Mouse (Mus musculus) G1E-ER4 (cell line): Measurements from ENCODE around the gene Lhfp. TPM values are rescaled to one million over a fixed set of nuclear protein-coding genes. Genes with fewer than 3 reads are reported as not detected.

Source experiments
- GATA1 ChIP-seq: IDR thresholded peaks from one replicate; pipeline ENCODE4 v1.8.0; 2012; ENCODE audit warnings: low read length, inconsistent platforms
- polyA plus RNA-seq: library from polyadenylated mRNA; stranded (reverse); fragments of >175 nt; gene quantifications from 2 replicates; pipeline ENCODE4 v1.2.3, GENCODE M21; 2012

The Lhfp gene
- polyA plus RNA-seq, 1 experiment, result 0.10 TPM

DNA sequence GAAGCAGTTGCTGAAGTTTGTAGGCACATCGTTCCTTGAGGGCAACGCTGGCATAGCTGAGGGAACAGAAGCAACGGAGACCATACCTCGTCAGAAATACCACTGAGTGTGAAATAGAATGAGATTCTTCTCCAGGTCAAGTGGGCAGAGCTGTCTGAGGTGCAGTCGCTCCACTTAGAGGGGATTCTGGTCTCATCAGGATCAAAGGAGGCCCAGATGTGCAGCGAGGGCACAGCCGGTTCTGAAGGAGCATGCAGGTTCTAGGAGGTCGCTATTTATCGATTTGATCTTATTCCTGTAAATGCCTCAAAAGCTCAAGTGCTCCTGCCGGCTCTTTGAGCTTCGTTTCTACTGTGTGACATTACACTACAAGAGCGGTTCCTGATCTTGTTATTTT lies 61.4 kb downstream of the Lhfp start:
- no peak for TF ChIP-seq GATA1

DNA sequence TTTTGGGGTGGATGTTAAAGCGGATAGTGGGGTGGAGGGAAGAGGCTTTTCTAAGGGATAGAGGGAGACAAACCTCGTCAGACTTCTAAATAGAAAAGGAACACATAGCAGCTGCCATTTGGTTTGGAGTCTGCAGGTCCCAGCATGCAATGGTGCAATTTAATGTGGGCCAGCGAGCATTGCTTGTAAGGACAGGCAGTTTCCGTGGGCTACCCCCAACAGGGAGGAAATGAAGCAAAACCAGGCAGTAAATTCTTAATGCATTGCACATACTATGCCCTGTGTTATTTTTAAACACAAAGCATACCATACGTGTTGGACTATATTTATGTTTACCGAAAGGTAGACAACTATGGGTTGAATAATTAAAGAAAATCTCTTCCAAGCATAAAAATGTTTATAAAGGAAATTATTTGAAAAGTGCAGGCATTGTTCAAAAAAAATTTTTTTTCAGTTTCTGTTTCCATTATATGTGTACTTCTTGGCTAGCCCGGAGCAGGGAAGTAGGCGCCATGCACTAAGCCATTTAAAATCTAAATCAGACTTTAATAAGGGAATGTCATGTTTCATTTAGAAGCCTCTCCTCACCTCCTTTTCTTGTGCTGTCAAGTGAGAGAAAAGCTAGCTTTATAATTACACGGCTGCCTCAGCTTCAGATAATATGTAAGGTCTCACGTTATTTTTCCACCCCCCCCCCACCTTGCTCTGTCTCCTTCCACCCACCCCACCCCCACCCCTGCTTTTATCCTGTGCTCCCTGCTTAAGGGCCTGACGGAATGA lies 67.5 kb downstream of the Lhfp start:
- TF ChIP-seq GATA1, result no peak

DNA sequence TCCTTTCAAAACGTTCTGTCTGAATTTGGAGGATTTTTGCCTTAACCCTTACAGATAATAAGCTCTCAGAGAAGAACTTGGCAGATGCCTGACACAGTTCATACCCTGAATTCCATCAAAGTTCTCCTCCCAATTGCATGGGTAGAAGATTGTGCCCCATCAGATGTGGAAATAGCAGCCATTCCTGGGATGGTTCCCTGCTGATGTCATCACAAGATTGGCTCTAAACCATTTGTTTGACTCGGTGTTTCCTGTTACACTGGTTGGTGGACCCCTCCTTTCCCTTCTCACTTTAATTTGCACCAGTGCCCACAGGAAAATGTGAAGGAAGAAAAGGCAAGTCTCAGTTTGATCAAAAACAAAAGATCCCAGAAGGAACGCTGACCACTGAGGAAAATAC lies 68.6 kb downstream of the Lhfp start:
- TF ChIP-seq GATA1, result no peak

DNA sequence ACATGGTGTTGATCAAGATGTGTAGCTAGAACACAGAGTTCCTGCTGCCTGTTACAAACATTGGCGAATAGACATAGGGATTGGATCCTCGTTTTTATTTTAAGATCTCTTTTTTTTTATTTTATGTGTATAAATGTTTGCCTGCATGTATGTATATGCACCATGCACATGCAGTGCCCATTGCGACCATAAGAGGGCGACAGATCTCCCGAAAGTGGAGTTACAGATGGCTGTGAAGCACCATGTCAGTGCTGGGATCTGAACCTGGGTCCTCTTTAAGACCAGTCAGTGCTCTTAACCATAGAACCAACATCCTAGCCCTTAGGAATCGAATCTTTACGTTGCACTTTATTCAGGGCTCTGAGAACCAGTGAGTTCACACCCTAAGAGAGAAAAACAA lies 70.7 kb downstream of the Lhfp start:
- TF ChIP-seq GATA1, result no peak

DNA sequence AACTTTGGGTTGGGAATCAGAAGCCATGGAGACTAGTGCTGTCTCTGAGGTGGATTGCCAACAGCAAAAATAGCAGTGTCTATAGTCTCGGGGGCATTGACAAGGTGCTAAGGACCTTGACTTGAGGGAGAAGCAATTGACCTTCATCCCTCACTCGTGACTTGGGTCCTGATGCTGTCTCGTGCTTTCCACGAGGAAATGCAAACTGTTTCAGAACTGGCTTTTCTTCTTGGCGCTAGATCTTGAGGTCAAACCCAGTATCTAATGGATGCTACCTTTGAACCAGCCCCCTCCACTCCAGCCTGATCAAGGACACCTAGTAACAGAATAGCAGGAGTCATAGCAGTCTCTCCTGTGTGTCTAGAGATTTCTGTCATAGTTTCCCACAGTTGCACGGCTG lies 78.7 kb downstream of the Lhfp start:
- no peak for TF ChIP-seq GATA1

DNA sequence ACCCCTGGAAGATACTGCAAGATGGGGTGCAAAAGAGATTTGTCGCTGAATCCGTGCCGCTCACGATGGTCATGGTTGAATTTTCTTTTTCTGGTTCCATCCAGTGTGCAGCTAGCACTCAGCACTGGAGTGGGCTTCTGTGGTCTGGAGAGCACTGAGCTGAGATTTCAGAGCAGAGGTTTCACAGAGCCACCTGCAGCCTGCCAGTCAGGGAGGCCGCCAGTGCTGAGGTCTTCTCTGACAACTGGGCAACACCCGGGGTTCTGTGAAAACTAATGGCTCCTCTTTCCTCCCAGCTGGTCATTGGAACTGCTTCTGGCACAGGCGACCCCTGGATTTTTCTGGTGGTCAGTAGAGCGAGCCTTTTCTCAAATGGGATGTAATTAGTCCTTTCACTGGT lies 84.2 kb downstream of the Lhfp start:
- no peak for TF ChIP-seq GATA1

DNA sequence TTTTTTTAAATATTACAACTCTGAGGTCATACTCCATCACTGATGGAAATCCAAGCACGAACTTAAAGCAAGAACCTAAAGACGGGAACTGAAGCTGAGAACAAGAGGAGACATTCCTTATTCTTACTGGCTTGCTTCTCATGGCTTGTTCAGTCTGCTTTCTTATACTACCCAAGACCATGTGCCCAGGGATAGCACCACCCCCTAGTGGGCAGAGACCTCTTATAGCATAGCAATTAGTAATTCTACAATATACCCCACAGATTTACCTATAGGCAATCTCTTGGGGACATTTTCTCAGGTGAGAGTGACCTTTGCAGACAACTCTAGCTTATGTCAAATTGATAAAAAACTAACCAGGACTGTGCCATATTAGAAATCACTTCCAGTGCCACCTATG lies 97.5 kb downstream of the Lhfp start:
- no peak for TF ChIP-seq GATA1

DNA sequence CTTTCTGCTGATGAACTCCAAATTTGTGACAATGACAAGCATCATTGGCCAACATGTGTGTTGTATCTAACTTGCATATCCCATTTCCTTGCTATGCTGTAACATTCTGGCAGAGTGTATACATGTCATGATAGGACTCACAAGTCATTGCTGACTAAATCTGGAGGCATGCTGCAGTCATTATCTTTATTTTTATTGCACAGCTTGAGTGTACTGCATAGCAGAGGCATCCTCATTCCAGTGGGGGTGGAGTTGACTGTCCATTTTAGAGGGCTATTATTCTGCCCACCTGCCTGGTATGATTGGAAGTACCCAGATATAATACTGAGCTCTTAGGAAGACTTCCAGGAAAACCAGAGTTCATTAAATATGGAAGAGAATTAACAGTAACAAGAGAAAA lies 97.9 kb downstream of the Lhfp start:
- no peak for TF ChIP-seq GATA1

DNA sequence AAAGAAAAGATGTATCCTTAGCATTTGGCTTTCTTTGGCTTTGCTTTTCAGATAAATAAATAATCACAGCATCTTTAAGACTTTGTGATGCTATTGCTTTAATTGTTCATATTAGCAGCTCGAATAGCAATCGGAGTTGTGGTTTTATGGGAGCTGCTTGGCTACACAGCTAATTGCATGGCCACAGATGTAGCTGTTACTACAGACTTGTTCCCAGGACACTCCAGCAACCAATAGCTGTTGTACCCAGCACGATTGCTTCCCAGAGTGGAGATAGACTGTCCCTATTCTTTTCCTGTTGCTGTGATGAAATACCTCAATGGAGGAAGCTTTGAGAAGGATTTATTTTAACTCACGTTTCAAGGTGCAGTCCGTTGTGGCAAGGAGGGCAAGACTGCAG lies 98.3 kb downstream of the Lhfp start:
- no peak for TF ChIP-seq GATA1

DNA sequence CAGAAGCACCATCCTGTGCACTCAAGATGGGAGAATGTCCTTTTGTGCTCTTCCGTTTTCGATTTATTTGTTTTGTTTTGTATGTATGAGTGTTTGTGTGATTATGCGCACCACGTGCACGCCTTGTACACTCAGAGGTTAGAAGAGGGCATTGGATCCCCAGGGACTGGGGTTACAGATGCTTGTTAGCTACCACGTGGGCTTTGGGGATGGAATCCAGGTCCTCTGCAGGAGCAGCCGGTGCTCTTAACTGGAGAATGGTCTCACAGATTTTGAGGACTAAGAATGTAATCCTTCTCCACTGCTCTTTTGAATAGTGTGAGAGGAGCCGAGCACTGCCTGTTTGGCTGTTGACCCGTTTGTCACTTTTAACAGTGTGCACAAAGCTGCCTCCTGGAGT lies 101.2 kb downstream of the Lhfp start:
- no peak for TF ChIP-seq GATA1

DNA sequence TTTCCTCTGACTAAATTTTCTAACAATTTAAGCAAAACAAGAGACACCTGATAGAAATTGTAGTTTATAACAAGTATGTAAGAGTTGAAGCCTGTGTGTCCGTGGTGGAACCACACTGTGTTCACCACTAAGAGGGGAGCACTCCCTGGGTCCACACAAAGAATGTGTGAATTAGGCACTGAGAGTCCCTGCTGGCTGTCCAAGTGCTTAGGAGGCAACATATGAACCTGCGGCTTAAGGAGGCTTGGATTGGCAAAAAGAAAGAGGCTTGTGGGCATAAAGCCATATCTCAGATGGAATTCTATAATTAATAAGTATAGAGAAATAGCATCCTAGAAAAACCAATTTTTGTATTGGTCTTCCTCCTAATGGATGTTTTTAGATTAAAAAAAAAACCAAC lies 104.2 kb downstream of the Lhfp start:
- TF ChIP-seq GATA1, result no peak

DNA sequence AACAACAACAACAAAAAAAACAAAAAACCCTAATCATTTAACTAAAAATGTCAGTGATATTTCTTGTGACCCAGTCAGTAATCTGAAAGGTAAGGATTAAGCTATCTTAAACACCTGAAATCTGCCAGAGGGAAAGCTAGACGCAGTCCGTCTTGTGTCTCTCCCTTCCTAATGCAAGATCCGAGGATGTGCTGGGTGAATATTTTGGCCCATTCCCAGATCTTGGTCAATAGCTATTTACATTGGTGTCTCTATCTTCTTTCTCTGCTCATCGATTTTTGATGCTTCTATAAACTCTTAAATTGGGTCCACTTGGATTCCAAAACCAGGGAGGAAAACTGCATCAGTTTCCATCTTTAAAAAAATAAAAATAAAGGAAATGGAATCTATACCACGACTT lies 104.6 kb downstream of the Lhfp start:
- no peak for TF ChIP-seq GATA1

DNA sequence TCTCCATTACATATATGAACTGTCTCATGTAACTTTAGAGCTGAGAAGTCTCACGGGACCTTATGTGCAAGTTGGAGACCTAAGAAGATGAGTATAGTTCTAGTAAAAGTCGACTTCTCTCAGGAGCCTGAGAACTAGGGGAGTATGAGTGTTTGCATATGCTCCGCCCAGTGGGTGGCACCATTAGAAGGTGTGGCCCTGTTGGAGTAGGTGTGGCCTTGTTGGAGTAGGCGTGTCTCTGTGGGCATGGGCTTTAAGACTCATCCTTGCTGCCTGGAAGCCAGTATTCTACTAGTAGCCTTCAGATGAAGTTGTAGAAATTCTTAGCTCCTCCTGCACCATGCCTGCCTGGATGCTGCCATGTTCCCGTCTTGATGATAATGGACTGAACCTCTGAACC lies 105.7 kb downstream of the Lhfp start:
- TF ChIP-seq GATA1, result no peak

DNA sequence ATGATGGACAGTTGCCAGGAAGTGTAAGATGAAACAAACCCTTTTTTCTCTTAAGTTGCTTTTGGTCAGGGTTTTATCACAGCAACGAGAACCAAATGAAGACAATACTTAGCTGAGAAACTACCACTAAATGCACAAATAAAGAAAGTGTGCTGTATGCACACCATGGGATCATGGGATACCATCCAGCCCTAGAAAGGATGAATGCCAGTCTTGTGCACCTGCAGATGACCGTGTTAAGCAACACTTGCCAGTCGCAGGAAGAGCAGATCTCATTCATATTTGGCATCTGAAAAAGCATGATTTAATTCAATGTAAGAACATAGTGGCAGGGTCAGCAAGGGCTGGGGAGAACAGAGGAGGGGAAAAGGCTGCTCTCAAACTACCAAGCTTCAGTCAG lies 107.4 kb downstream of the Lhfp start:
- no peak for TF ChIP-seq GATA1

DNA sequence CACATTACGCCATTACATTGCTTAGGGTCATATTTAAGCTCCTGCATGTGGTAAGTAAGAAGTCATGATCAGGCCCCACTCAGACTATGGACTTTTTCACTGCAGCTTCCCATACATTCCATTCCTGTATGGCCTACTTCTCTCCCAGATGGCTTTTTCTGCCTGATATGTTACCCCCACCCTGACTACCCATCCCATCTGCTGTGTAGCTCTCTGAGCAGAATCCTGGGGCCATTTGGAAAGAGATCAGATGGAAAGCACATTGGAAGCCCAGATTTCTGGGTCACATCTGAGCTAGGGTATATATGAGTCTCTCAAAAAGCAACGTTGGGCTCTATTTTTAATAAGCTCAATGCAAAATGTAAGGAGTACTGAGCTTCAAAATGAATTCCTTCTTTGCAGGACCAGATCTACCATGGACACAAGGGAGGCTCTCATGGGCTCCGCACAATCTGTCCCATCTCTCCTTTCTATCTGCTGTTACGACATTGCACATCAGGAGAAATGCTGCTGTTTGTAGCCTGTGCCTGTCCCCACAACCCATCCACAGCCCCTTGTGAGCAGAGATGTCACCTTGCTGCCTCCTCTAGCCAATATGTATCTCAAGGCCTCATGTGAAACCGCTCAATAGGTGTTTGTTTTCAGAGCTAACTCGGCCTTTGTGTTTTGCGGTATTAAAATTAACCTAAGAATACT lies 108.4 kb downstream of the Lhfp start:
- no peak for TF ChIP-seq GATA1

DNA sequence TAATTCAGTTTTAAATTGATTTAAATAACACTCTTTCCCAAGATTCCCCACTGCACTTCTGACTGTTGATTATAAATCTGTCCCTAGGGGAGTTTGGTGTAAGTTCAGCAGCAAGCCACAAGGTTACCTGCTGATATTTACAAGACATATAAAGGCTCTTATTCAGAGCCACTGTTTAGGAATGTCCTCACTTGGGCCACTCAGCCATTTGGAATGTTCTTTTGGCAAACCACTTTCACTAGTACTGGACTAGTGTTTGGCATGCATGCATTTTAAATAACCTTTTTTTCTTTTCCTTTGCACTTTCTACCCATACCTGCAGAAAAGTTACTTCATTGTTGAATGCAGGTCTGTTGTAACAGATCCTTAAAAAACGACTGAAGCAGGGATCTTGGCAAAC lies 109.8 kb downstream of the Lhfp start:
- TF ChIP-seq GATA1, result no peak

DNA sequence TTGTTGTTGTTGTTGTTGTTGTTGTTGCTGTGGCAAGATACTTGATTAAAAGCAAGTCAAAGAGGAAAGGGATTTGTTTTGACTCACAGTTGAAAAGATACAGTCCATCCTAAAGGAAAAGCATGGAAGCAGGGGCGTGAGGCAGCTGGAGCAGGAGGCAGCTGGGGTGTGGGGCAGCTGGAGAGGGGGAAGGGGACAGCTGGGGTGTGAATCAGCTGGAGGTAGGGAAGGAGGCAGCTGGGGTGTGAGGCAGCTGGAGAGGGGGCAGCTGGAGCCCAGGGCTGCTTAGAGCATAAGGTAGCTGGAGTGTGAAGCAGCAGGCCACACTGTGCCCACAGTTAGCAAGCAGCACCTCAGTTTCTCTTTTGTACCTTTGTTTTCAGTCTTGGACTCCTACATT lies 110.3 kb downstream of the Lhfp start:
- TF ChIP-seq GATA1, result no peak
